In the genomic region with DNA sequence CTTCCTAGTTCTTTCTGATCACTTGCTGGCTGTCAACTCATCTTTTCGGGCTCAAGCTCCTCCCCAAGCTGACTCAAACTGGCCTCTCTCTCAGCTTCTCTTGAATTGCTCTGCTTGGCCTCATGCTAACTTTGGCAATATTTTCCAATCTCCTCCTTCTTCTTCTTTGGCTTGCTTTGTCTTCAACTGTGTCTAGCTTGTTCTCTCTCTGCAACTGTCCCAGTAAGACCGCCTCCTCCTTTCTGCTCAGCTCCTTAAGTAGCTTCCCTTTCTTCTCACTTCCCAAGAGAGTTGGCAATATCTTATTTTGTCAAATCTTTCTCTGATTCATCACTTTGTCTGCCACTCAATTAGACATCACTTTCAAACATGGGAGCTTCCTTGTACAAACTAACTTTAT, we compare ENCODE assay signal across 15 mouse cellular contexts.
"Had no signal": no experiment of that assay in that cellular context is flagged by ENCODE, and none has a peak within 500 bp of the region (broad histone marks: within the 10 kb centered on the region; RNA-seq: fewer than 3 reads in every experiment).

No protein-coding gene starts in this region.

- H3K4me3 ChIP-seq: neural tube, embryonic 15.5 days; stomach, embryonic 15.5 days had no signal

- H3K9me3 ChIP-seq: neural tube, embryonic 15.5 days; stomach, embryonic 15.5 days had no signal

- H3K4me1 ChIP-seq: stomach, embryonic 15.5 days had no signal

- DNase-seq: retina, postnatal 1 day; right cerebral cortex, adult 18-20 months; right cerebral cortex, postnatal 14 days; right cerebral cortex, postnatal 25 days; right cerebral cortex, postnatal 4 days; spleen, adult 18-20 months; thymus, adult 18-20 months; thymus, adult 2 months; thymus, postnatal 14 days; thymus, postnatal 25 days; thymus, postnatal 36 days; thymus, postnatal 4 days had no signal

- H3K9ac ChIP-seq: neural tube, embryonic 15.5 days; stomach, embryonic 15.5 days had no signal

- H3K27me3 ChIP-seq: neural tube, embryonic 15.5 days; stomach, embryonic 15.5 days had no signal

- H3K36me3 ChIP-seq: neural tube, embryonic 15.5 days; stomach, embryonic 15.5 days had no signal

- H3K27ac ChIP-seq: neural tube, embryonic 15.5 days; stomach, embryonic 15.5 days; stomach, postnatal 0 days had no signal

- H3K4me2 ChIP-seq: neural tube, embryonic 15.5 days; stomach, embryonic 15.5 days had no signal
